Mouse (Mus musculus): ENCODE data around the gene Mboat1.

- TF ChIP-seq CTCF (IDR thresholded peaks at IDR 0.05) = no peak
- no peak for TF ChIP-seq EP300 (IDR thresholded peaks at IDR 0.05)
Observed at GRCm38 (mm10) chr13:30136243-30136922, at the start of gene Mboat1.

All from lung, postnatal 0 days (tissue).